Mouse (Mus musculus) heart, postnatal 0 days (tissue): ENCODE results near the gene Ccdc88b. TPM values are rescaled to one million over a fixed set of nuclear protein-coding genes. Genes with fewer than 3 reads are reported as not detected.

ENCODE experiments used
- ATAC-seq: fragments of 200-750 bp; cut with Nextera tagmentation; 2 replicates; pipeline ENCODE4 v1.8.0; 2017; ENCODE audit warnings: low read depth, moderate number of reproducible peaks, moderate library complexity; ENCODE audit not compliant: insufficient read depth
- DNase-seq: peaks from one replicate; pipeline ENCODE4 v3.0.0-alpha.2; 2016; ENCODE audit warnings: low spot score
- H3K27ac ChIP-seq: fragments of 300-500 bp; sonication (generic); 2 replicates; pipeline ENCODE4 v1.5.1; 2014; ENCODE audit warnings: low read depth, mild to moderate bottlenecking
- H3K27me3 ChIP-seq: fragments of 300-500 bp; sonication (generic); 2 replicates; pipeline ENCODE4 v1.6.1; 2014; ENCODE audit warnings: low read length, mixed read lengths; ENCODE audit not compliant: control insufficient read depth, insufficient read depth
- H3K36me3 ChIP-seq: fragments of 300-500 bp; sonication (generic); replicated peaks from 2 replicates; pipeline ENCODE4 v1.6.1; 2014; ENCODE audit warnings: low read length, mixed read lengths; ENCODE audit not compliant: control insufficient read depth, insufficient read depth
- H3K4me1 ChIP-seq: fragments of 300-500 bp; sonication (generic); 2 replicates; pipeline ENCODE4 v1.6.1; 2014; ENCODE audit warnings: antibody characterized with exemption; ENCODE audit not compliant: control insufficient read depth, insufficient read depth
- H3K4me2 ChIP-seq: fragments of 300-500 bp; sonication (generic); 2 replicates; pipeline ENCODE4 v1.6.1; 2014; ENCODE audit warnings: low read depth, mild to moderate bottlenecking, low read length, moderate library complexity
- H3K4me3 ChIP-seq: fragments of 300-500 bp; sonication (generic); 2 replicates; pipeline ENCODE4 v1.5.1; 2014; ENCODE audit warnings: low read depth, low read length
- H3K9ac ChIP-seq: fragments of 300-500 bp; sonication (generic); replicated peaks from 2 replicates; pipeline ENCODE4 v1.6.1; 2014; ENCODE audit warnings: low read depth, low read length, mixed read lengths
- H3K9me3 ChIP-seq: fragments of 300-500 bp; sonication (generic); replicated peaks from 2 replicates; pipeline ENCODE4 v1.6.1; 2016; ENCODE audit warnings: low read length; ENCODE audit not compliant: control insufficient read depth
- CTCF ChIP-seq: IDR thresholded peaks from 2 replicates; pipeline ENCODE4 v1.5.1; 2016; ENCODE audit warnings: antibody characterized with exemption, control low read depth, low read depth
- EP300 ChIP-seq: IDR thresholded peaks from 2 replicates; pipeline ENCODE4 v1.6.1; 2016; ENCODE audit warnings: antibody characterized with exemption, low read depth
- WGBS: fragments of 180-500 bp; shearing (Covaris S2); extraction: QIAGEN DNeasy Blood & Tissue Kit; methylation state at CpG from one replicate; pipeline ENCODE4 v1.1.7; 2014; 5-methylcytosine and 5-hydroxymethylcytosine counted together
- polyA plus RNA-seq: library from polyadenylated mRNA; unstranded; fragments of >200 nt; fragmentation: Nextera tagmentation; extraction: Ambion mirVana; gene quantifications from 2 replicates; pipeline ENCODE4 v1.2.1, GENCODE M21; 2015
- total RNA-seq: library from RNA; depleted of rRNA; stranded (reverse); fragments of >200 nt; gene quantifications from 2 replicates; pipeline ENCODE4 v1.2.3, GENCODE M21; 2014; ENCODE audit warnings: low replicate concordance

The Ccdc88b gene
- total and polyA plus RNA-seq, 2 experiments from 2014 or later, result 0.11 to 0.36 TPM

DNA sequence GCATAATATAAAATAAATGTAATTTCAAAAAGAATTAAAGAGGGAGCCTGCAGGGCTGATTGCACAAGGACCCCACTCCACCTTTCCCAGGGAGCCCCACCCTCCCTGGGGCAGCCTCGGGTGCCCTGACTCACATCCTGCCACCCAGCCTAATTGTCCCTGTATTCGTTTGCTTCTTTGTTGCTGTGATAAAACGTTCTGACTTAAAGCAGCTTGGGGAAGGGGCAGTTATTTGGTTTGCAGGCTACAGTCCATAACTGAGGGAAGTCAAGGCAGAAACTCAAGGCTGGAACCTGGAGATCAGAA, 16.8 kb downstream of the Ccdc88b start:
- 25% methylated on average over 3 of the region's 3 CpGs for WGBS
- H3K9ac ChIP-seq, result no peak overlapping the region
- H3K9me3 ChIP-seq, result no peaks in the 10 kb centered on the region
- ATAC-seq (no peak), DNase-seq (no peak)
- peaks cover 15% of the 10 kb centered on the region; the same call in 1 of the 2 replicates for H3K4me1 ChIP-seq
- H3K4me3 ChIP-seq, result no peak overlapping the region
- TF ChIP-seq EP300 (no peak), CTCF (no peak)
- H3K27ac ChIP-seq, result no peak overlapping the region
- no peak overlapping the region for H3K4me2 ChIP-seq
- peaks cover 17% of the 10 kb centered on the region for H3K36me3 ChIP-seq
- H3K27me3 ChIP-seq, result peaks cover 13% of the 10 kb centered on the region

DNA sequence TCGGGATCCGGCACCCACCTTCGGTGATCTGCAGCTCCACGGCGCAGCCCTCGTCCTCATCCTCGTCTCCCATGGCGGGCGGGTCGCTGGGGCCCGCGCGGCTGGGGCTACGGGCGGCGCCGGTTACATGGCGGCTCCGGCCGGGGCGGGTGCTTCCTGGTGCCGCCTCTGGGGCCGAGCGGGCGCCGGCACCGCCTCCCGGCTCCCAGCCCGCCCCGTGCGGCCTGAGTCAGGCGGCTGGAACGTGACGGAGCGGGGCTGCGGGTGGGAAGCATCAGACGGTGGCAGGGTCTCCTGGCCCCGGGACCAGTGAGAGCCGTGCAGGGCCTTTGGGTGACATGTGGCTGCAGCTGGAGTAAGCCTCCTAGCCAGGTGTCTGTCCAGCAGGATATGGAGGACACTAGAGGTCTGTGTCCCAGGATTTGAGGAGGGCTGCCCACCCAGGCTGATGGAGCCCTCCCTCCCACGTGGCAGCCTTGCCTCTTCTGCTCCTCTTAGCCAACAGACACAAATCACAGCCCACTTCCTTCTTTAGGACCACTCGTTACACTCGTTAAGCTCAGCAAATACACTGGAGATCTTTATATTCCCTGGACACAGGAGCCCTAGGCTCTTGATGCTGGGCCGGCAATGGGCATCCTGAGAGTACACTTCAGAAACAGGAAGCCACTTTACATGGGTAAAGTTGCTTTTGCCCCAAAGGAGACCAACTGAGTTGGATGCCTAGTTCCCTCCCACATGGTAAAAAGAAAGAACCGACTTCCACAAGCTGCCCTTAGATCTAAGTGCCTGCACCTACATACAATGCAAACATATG, 17.3 kb downstream of the Ccdc88b start, which contains the start of gene Rps6ka4:
TSS of gene Rps6ka4 (minus strand) at position 162 of the 817 bp plus-strand sequence.
- DNase-seq (peak; percentile 75), ATAC-seq (peak; percentile 87)
- H3K4me1 ChIP-seq, result peaks cover 15% of the 10 kb centered on the region; the same call in 1 of the 2 replicates
- H3K27me3 ChIP-seq, result peaks cover 8% of the 10 kb centered on the region
- H3K9me3 ChIP-seq, result no peaks in the 10 kb centered on the region
- TF ChIP-seq CTCF (no peak), EP300 (no peak)
- H3K4me2 ChIP-seq, result peak within 1 kb of the TSS; percentile 89
- H3K4me3 ChIP-seq, result peak within 1 kb of the TSS; percentile 73
- peaks cover 23% of the 10 kb centered on the region for H3K36me3 ChIP-seq
- H3K9ac ChIP-seq, result peak within 1 kb of the TSS; percentile 61
- H3K27ac ChIP-seq, result peak within 1 kb of the TSS; percentile 2; the same call in 1 of the 2 replicates
- 2% methylated on average over 42 of the region's 44 CpGs for WGBS

DNA sequence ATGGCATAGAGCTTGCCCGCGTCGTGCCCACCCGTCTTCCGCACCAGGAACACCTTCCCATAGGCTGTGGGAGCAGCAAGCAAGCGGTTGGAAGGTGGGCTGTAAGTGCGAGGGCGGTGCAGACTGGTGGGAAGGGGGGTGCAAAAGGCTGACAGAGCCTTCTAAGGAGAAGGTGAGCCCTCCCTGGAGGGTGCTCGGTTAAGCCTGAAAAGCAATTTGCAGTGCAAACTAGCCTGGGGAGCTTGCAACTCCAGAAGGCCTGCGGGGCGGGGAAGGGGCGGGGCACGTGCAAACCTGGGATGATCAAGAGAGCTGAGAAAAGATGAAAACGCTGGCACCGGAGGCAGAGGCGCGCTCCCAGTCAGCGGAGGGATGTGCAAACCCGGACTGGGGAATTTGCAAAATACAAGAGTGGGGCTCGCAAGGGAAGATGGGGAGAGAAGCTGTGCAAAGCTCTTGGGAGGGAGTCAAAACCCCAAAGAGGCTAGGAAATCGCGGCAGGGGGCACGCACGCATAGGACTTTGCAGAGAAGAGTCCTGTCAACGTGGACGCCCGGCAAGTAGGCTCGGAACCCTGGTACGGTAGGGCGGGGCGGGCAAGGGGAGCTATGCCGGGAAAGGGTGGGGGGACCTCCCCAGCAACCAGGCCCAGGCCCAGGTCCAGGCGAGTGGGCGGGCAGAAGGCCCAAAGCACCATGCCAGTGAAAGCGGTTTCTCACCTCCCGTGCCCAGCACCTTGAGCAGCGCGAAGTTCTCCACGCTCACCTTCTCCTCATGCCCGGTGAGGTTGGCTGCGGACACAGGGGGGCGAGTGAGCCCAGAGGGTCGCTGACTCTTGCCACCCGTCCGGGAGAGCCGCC, 18.2 kb downstream of the Ccdc88b start:
- H3K27ac ChIP-seq, result peak overlapping the region; percentile 2; the same call in 1 of the 2 replicates
- ATAC-seq, result peak; percentile 33
- H3K36me3 ChIP-seq, result peaks cover 28% of the 10 kb centered on the region
- no peak for TF ChIP-seq CTCF
- no peak for TF ChIP-seq EP300
- H3K27me3 ChIP-seq, result peaks cover 6% of the 10 kb centered on the region
- H3K9ac ChIP-seq, result peak overlapping the region; percentile 61
- peaks cover 15% of the 10 kb centered on the region; the same call in 1 of the 2 replicates for H3K4me1 ChIP-seq
- no peak for DNase-seq
- peak overlapping the region; percentile 89 for H3K4me2 ChIP-seq
- 6% methylated on average over 46 of the region's 46 CpGs for WGBS
- H3K4me3 ChIP-seq, result peak overlapping the region; percentile 73
- H3K9me3 ChIP-seq, result no peaks in the 10 kb centered on the region

DNA sequence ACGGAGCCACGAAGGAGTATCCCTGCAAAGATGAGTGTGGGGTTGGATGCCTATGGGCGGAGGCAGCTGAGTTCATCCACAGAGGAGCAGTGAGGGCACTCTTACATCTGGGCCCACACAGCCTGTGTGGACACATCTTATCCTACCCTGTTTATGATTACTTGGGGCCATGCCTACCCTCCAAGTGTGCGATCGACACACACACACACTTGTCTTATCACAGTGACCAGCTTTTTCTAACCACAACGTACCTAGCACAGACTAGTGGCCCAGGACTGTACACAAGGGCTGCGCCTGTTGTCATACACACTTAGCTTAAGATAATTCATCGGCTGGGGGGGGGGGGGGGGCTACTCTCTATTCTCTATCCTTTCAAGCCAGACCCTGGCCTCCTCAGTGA, 25.6 kb downstream of the Ccdc88b start:
- Histone ChIP-seq H3K27me3 (peaks cover 28% of the 10 kb centered on the region), H3K9ac (no peak overlapping the region)
- no peak for ATAC-seq

DNA sequence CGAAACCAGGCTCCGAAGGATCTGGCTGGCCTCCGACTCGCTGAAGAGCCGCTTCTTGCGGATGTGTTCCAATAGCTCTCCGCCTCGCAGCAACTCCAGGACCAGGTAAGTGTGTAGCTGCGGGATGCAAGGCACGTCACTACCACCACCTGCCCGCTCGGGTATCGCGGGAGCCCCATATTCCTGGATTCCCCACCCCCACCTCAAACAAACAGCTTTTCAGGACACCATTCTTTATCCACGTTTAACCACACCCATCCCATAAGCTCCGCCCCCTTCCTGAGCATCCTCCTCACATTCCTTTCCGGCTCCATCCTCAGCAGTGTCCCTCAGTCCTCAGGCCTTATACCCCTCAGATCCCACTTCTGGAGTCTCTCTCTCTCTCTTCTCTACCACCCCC, 26.7 kb downstream of the Ccdc88b start:
- Histone ChIP-seq H3K27ac (no peak overlapping the region), H3K4me3 (no peak overlapping the region), H3K36me3 (peaks cover 65% of the 10 kb centered on the region), H3K9me3 (no peaks in the 10 kb centered on the region), H3K4me1 (no peaks in the 10 kb centered on the region), H3K27me3 (peaks cover 28% of the 10 kb centered on the region), H3K4me2 (no peak overlapping the region), H3K9ac (no peak overlapping the region)
- no peak for ATAC-seq
- no peak for TF ChIP-seq CTCF
- TF ChIP-seq EP300, result no peak
- no peak for DNase-seq
- WGBS, result 60% methylated on average over 17 of the region's 17 CpGs

More for the DNA sequence above, 25.6 kb downstream of the Ccdc88b start:
- Histone ChIP-seq H3K4me1 (no peaks in the 10 kb centered on the region), H3K9me3 (no peaks in the 10 kb centered on the region), H3K27ac (no peak overlapping the region), H3K4me2 (no peak overlapping the region), H3K36me3 (peaks cover 73% of the 10 kb centered on the region), H3K4me3 (no peak overlapping the region)
- DNase-seq, result no peak
- TF ChIP-seq CTCF (no peak), EP300 (no peak)
- WGBS, result 86% methylated on average over 8 of the region's 8 CpGs
